Mouse (Mus musculus): ENCODE measurements around the gene Tcte2. TPM values are rescaled to one million over a fixed set of nuclear protein-coding genes. Genes with fewer than 3 reads are reported as not detected.
A peak's percentile ranks its signal among the peaks of the same experiment; 100 is the strongest.

Tcte2 gene
- polyA plus RNA-seq, 1 experiment = 12.1 TPM

DNA sequence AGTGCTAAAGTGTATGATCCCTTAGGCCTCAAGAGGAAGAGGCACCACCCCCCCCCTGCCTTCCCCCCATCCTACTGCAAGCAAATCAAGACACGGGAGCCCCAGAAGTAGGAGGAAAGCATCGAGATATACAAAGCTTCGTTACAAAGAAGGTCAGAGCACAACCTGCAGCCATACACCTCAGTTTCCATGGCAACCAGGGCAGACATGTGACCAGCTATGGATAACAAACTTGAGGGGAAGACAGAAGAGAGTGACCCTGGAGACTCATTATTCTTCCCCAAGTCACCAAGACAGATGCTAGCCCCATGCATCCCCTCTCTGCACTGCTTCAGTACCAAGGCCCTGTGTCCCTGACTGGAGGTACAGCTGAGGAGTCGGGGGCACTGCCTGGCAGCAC is 74.5 kb downstream of the Tcte2 start:
- TF ChIP-seq CTCF (IDR thresholded peaks at IDR 0.05; ENCODE audit: borderline replicate concordance, insufficient read depth, low read depth, low read length) (no peak), POLR2A (IDR thresholded peaks at IDR 0.05; ENCODE audit: borderline replicate concordance, insufficient read depth, low read length) (no peak)
- 77% methylated on average over 4 of the region's 4 CpGs for WGBS
- DNase-seq = no peak
- Histone ChIP-seq H3K4me3 (replicated peaks; ENCODE audit: insufficient read depth, low read depth, low read length) (no peak overlapping the region), H3K27me3 (ENCODE audit: control insufficient read depth, insufficient read depth, low read length) (no peaks in the 10 kb centered on the region), H3K4me1 (ENCODE audit: control insufficient read depth, insufficient read depth, low read length) (peaks cover 7% of the 10 kb centered on the region; the same call in 1 of the 2 replicates), H3K27ac (ENCODE audit: insufficient read depth, low read length) (no peak overlapping the region)

DNA sequence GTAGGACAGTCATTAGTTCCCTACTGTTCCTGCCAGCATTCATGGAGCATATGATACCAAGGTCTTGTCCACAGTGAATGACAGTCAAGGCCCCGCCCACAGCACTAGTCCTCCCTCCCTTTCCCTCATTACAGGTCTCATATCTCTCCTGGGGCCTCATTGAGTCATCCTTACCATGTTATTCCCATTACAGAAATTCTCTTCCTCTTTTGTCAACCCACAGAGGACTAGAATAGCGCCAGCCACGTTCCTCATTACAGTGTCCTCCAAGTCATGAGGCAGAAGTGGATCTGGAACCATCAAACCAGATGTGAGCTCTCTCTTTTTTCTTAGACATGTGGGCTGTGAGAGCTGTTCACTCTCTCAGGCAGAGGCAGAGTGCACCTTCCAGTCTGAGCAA is 76.0 kb downstream of the Tcte2 start:
- DNase-seq = no peak
- 95% methylated on average over 3 of the region's 3 CpGs for WGBS
- H3K4me1 ChIP-seq (ENCODE audit: control insufficient read depth, insufficient read depth, low read length) = peaks cover 10% of the 10 kb centered on the region
- TF ChIP-seq POLR2A (IDR thresholded peaks at IDR 0.05; ENCODE audit: borderline replicate concordance, insufficient read depth, low read length) (no peak), CTCF (IDR thresholded peaks at IDR 0.05; ENCODE audit: borderline replicate concordance, insufficient read depth, low read depth, low read length) (no peak)
- no peaks in the 10 kb centered on the region for H3K27me3 ChIP-seq (ENCODE audit: control insufficient read depth, insufficient read depth, low read length)
- no peak overlapping the region for H3K27ac ChIP-seq (ENCODE audit: insufficient read depth, low read length)
- no peak overlapping the region for H3K4me3 ChIP-seq (replicated peaks; ENCODE audit: insufficient read depth, low read depth, low read length)

DNA sequence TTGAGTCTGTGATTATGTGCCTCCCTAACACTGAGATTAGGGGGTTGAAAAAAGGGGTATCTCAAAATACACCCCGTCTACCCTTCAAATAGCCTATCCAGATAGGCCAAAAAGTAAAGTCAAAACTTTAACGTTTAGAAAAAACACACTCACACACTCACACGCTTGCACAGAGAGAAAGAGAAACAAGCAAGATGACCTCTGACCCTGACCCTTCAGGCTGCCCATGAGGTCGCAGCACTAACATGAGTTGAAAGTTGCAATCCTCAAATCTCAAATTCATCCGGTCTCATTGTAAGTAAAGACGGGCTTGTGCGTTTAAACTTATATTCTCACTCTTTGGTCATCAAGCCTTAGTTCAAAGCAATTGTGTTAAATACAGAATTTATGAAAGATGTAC is 77.4 kb downstream of the Tcte2 start:
- Histone ChIP-seq H3K4me1 (ENCODE audit: control insufficient read depth, insufficient read depth, low read length) (peaks cover 17% of the 10 kb centered on the region), H3K27me3 (ENCODE audit: control insufficient read depth, insufficient read depth, low read length) (no peaks in the 10 kb centered on the region), H3K4me3 (replicated peaks; ENCODE audit: insufficient read depth, low read depth, low read length) (no peak overlapping the region), H3K27ac (ENCODE audit: insufficient read depth, low read length) (no peak overlapping the region)
- TF ChIP-seq POLR2A (IDR thresholded peaks at IDR 0.05; ENCODE audit: borderline replicate concordance, insufficient read depth, low read length) (no peak), CTCF (IDR thresholded peaks at IDR 0.05; ENCODE audit: borderline replicate concordance, insufficient read depth, low read depth, low read length) (no peak)
- 85% methylated on average over 7 of the region's 7 CpGs for WGBS
- DNase-seq = no peak

DNA sequence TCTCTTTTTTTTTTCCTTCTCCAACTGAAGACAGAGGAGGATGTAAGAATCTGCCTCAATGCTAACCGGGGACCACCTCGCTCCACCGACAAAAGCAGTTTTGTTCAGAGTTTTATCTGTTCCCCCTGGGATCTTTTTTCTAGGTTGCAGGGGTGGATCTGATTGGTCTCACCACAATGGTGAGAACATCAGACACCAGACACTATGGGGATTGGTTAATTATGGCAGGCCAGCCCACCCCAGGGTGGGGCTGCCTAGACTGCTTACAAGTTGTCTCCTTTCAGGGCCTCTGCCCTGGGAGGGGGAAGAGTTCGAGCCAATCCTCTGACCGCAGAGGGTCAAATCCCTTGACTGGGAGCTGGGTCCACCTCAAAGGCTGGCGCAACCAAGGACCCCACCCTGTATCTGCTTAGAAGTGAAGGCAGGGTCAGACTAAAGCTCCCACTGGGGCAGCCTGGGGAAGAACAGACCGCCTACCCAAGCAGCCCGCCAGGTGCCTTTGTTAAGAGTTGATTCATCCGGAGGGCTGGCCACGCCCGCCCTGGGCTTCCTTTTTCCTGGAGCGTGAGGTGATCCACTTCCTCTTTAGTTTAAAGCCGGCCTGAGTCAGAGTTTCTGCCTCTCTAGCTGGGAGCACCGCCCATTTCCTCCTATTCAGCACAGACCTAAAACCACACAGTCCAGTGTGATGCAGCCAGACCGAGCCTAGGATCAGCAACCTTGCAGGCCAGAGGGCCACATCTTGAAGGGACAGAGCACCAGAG is 78.0 kb downstream of the Tcte2 start:
- H3K27ac ChIP-seq (ENCODE audit: insufficient read depth, low read length) = no peak overlapping the region
- H3K4me1 ChIP-seq (ENCODE audit: control insufficient read depth, insufficient read depth, low read length) = peaks cover 17% of the 10 kb centered on the region
- DNase-seq = no peak
- 89% methylated on average over 15 of the region's 15 CpGs for WGBS
- TF ChIP-seq CTCF (IDR thresholded peaks at IDR 0.05; ENCODE audit: borderline replicate concordance, insufficient read depth, low read depth, low read length) = no peak
- no peak for TF ChIP-seq POLR2A (IDR thresholded peaks at IDR 0.05; ENCODE audit: borderline replicate concordance, insufficient read depth, low read length)
- no peak overlapping the region for H3K4me3 ChIP-seq (replicated peaks; ENCODE audit: insufficient read depth, low read depth, low read length)
- no peaks in the 10 kb centered on the region for H3K27me3 ChIP-seq (ENCODE audit: control insufficient read depth, insufficient read depth, low read length)

DNA sequence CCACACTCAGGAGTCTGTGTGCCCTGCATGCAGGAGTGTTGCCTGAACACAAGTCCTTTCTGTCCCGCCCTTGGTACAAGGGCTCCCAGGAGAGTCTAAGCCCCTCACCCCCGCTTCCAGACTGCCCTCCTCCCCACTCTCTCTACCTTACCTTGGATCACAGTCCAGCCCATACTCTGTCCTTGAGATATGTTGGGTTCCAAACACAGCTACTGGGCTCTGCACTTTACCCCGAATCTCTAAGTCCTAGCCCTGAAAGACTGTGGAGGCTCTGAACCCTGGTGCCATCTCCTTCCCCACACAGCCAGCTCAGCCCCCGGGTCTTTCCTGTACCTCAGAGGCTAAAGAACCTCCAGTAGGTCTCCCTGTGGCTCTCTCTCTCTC is 78.6 kb downstream of the Tcte2 start:
- peaks cover 17% of the 10 kb centered on the region for H3K4me1 ChIP-seq (ENCODE audit: control insufficient read depth, insufficient read depth, low read length)
- WGBS = 68% methylated on average over 4 of the region's 4 CpGs
- DNase-seq = no peak
- H3K27me3 ChIP-seq (ENCODE audit: control insufficient read depth, insufficient read depth, low read length) = no peaks in the 10 kb centered on the region
- H3K27ac ChIP-seq (ENCODE audit: insufficient read depth, low read length) = peak overlapping the region; percentile 1; the same call in 1 of the 2 replicates
- no peak overlapping the region for H3K4me3 ChIP-seq (replicated peaks; ENCODE audit: insufficient read depth, low read depth, low read length)
- TF ChIP-seq POLR2A (IDR thresholded peaks at IDR 0.05; ENCODE audit: borderline replicate concordance, insufficient read depth, low read length) (no peak), CTCF (IDR thresholded peaks at IDR 0.05; ENCODE audit: borderline replicate concordance, insufficient read depth, low read depth, low read length) (no peak)

DNA sequence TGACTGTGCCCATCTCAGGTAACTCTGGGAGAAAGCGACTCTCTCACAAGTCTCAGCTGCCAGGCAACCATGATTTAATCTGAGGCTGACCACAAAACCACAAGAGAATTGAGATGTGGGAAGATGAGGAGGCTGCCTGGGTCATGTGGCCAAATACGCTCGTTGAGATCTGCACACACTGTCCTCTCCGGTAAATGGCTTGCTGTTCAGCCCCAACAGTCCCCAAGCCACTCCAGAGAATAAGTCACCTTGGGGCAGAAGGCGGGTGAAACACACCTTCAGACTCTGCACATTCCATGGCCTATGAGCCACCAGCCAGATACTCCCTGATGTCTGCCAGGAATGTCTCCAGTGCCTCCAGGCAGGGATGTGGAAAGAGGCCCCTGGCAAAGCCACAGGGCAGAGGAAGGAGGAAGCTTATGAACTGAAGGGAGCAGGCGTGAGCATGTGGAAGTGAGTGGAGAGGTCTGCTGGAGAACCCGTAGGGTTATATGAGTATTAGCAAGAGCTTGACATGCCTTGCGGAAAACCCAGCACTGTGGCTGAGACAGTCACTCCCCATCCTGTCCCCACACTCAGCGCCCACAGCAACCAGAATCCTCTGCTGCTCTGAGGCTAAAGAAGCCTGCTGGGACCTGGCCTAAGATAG is 79.1 kb downstream of the Tcte2 start:
- Histone ChIP-seq H3K4me3 (replicated peaks; ENCODE audit: insufficient read depth, low read depth, low read length) (no peak overlapping the region), H3K27ac (ENCODE audit: insufficient read depth, low read length) (peak overlapping the region; percentile 1; the same call in 1 of the 2 replicates), H3K27me3 (ENCODE audit: control insufficient read depth, insufficient read depth, low read length) (no peaks in the 10 kb centered on the region), H3K4me1 (ENCODE audit: control insufficient read depth, insufficient read depth, low read length) (peaks cover 17% of the 10 kb centered on the region)
- no peak for TF ChIP-seq CTCF (IDR thresholded peaks at IDR 0.05; ENCODE audit: borderline replicate concordance, insufficient read depth, low read depth, low read length)
- no peak for TF ChIP-seq POLR2A (IDR thresholded peaks at IDR 0.05; ENCODE audit: borderline replicate concordance, insufficient read depth, low read length)
- no peak for DNase-seq
- WGBS = 63% methylated on average over 9 of the region's 9 CpGs

DNA sequence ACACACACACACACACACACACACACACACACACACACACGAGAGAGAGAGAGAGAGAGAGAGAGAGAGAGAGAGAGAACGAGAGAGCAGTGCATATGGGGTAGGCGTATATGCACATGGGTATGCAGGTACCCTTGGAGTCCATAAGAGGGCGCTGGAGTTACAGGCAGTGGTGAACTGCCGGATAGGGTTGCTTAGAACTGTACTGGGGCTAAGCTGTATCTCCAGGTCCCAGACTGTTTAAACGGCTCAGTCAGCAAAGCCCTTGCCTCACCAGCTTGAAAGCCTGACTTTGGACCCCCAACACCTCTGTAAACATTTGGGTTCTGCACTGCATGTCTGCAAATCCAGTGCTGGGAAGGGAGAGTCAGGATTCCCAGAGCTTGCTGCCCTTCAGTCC is 79.9 kb downstream of the Tcte2 start:
- no peak overlapping the region for H3K4me3 ChIP-seq (replicated peaks; ENCODE audit: insufficient read depth, low read depth, low read length)
- peaks cover 17% of the 10 kb centered on the region for H3K4me1 ChIP-seq (ENCODE audit: control insufficient read depth, insufficient read depth, low read length)
- 92% methylated on average over 6 of the region's 6 CpGs for WGBS
- TF ChIP-seq CTCF (IDR thresholded peaks at IDR 0.05; ENCODE audit: borderline replicate concordance, insufficient read depth, low read depth, low read length) = peak; percentile 37; the same call in 1 of the 2 replicates
- TF ChIP-seq POLR2A (IDR thresholded peaks at IDR 0.05; ENCODE audit: borderline replicate concordance, insufficient read depth, low read length) = no peak
- no peak for DNase-seq
- H3K27ac ChIP-seq (ENCODE audit: insufficient read depth, low read length) = no peak overlapping the region
- H3K27me3 ChIP-seq (ENCODE audit: control insufficient read depth, insufficient read depth, low read length) = no peaks in the 10 kb centered on the region

DNA sequence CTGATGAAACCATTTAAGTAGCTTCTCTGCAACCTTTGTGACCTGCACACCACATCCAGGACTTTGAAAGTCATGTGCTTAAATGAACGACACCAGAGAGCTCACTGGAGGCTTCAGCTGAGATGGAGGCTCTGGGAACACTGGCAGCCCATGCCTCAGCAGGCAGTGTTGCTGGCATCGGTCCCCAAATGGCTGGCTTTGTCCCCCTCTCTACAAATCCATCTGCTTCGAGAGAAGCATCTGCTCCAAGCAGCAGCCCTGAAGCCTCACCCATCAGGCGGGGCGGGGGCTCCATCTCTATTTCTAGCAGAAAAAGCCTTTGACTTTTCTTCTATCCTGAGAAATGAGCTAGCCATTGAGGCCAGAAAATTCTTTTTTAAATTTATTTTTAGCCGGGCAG is 80.5 kb downstream of the Tcte2 start:
- Histone ChIP-seq H3K4me1 (ENCODE audit: control insufficient read depth, insufficient read depth, low read length) (peaks cover 17% of the 10 kb centered on the region), H3K27me3 (ENCODE audit: control insufficient read depth, insufficient read depth, low read length) (no peaks in the 10 kb centered on the region), H3K27ac (ENCODE audit: insufficient read depth, low read length) (no peak overlapping the region), H3K4me3 (replicated peaks; ENCODE audit: insufficient read depth, low read depth, low read length) (no peak overlapping the region)
- no peak for TF ChIP-seq POLR2A (IDR thresholded peaks at IDR 0.05; ENCODE audit: borderline replicate concordance, insufficient read depth, low read length)
- TF ChIP-seq CTCF (IDR thresholded peaks at IDR 0.05; ENCODE audit: borderline replicate concordance, insufficient read depth, low read depth, low read length) = no peak
- 28% methylated on average over 6 of the region's 6 CpGs for WGBS
- peak; percentile 60 to 66 for DNase-seq

Data from cerebellum, adult 2 months (tissue).